Mouse (Mus musculus) hindbrain, embryonic 16.5 days (tissue): ENCODE results near the gene Slc22a7. TPM values are rescaled to one million over a fixed set of nuclear protein-coding genes. Genes with fewer than 3 reads are reported as not detected.

Experiments used
- ATAC-seq: fragments of 200-750 bp; cut with Nextera tagmentation; 2 replicates; pipeline ENCODE4 v1.8.0; 2017; ENCODE audit warnings: moderate TSS enrichment, moderate library complexity
- H3K27ac ChIP-seq: fragments of 300-500 bp; sonication (generic); 2 replicates; pipeline ENCODE4 v1.5.1; 2014; ENCODE audit warnings: low read depth, mild to moderate bottlenecking, control low read depth, low read length, moderate library complexity
- H3K27me3 ChIP-seq: fragments of 300-500 bp; sonication (generic); replicated peaks from 2 replicates; pipeline ENCODE4 v1.6.1; 2014; ENCODE audit warnings: low read length; ENCODE audit not compliant: control insufficient read depth, insufficient read depth
- H3K36me3 ChIP-seq: fragments of 300-500 bp; sonication (generic); 2 replicates; pipeline ENCODE4 v1.6.1; 2014; ENCODE audit warnings: mild to moderate bottlenecking, low read length, moderate library complexity, mixed read lengths; ENCODE audit not compliant: control insufficient read depth, insufficient read depth
- H3K4me1 ChIP-seq: fragments of 300-500 bp; sonication (generic); 2 replicates; pipeline ENCODE4 v1.6.1; 2014; ENCODE audit warnings: low read depth, low read length; ENCODE audit not compliant: control insufficient read depth, insufficient read depth
- H3K4me2 ChIP-seq: fragments of 300-500 bp; sonication (generic); 2 replicates; pipeline ENCODE4 v1.6.1; 2014; ENCODE audit warnings: mild to moderate bottlenecking, low read length, control low read depth, moderate library complexity
- H3K4me3 ChIP-seq: fragments of 300-500 bp; sonication (generic); 2 replicates; pipeline ENCODE4 v1.5.1; 2014; ENCODE audit warnings: mild to moderate bottlenecking, low read length, control low read depth, moderate library complexity
- H3K9ac ChIP-seq: fragments of 300-500 bp; sonication (generic); 2 replicates; pipeline ENCODE4 v1.6.1; 2014; ENCODE audit warnings: low read depth, mild to moderate bottlenecking, control low read depth, low read length, moderate library complexity
- H3K9me3 ChIP-seq: fragments of 300-500 bp; sonication (generic); 2 replicates; pipeline ENCODE4 v1.6.1; 2014; ENCODE audit warnings: mild to moderate bottlenecking, low read length, moderate library complexity; ENCODE audit not compliant: control insufficient read depth
- WGBS: fragments of 180-500 bp; shearing (Covaris S2); extraction: QIAGEN DNeasy Blood & Tissue Kit; methylation state at CpG from one replicate; pipeline ENCODE4 v1.1.7; 2014; 5-methylcytosine and 5-hydroxymethylcytosine counted together
- polyA plus RNA-seq: library from polyadenylated mRNA; unstranded; fragments of >200 nt; fragmentation: Nextera tagmentation; extraction: Ambion mirVana; gene quantifications from 2 replicates; pipeline ENCODE4 v1.2.1, GENCODE M21; 2015

Slc22a7 gene
- not detected in 2 replicates for polyA plus RNA-seq

DNA sequence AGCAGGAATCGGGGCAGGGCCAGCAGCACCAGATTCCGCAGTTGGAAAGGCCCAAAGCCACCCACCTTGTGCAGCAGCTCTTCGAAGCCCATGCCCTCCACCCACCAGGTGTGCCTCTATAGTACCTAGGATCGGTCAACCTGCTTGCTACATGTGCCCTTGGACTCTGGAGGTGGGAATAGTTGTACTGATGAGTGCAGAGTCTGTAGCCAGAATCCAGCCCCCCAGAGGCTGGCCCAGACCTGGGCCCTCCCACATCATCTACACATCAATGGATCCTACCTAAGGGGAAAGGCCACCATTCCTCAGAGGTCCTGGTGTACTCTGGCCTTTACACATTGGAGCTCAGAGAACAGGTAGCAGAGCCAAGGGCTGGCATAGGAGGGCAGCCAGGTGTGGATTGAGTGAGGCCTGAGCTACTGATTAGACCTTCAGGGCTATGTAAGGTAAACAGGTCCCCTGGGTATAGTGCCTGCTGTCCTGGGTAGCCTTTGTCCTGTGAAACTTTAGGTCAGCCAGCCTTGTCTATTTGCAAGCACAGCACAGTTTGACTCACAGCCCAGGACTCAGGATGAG is at the start of gene Slc22a7:
Gene Slc22a7 (minus strand): TSS at position 160 of the 576 bp plus-strand sequence.
- H3K4me2 ChIP-seq: no peak within 1 kb of the TSS
- H3K27ac ChIP-seq: no peak within 1 kb of the TSS
- ATAC-seq: no peak
- H3K9me3 ChIP-seq: no peaks in the 10 kb centered on the region
- no peaks in the 10 kb centered on the region for H3K36me3 ChIP-seq
- H3K4me3 ChIP-seq: no peak within 1 kb of the TSS
- H3K27me3 ChIP-seq: peaks cover 3% of the 10 kb centered on the region; the same call in 1 of the 2 replicates
- peaks cover 6% of the 10 kb centered on the region; the same call in 1 of the 2 replicates for H3K4me1 ChIP-seq
- 84% methylated on average over 4 of the region's 4 CpGs for WGBS
- H3K9ac ChIP-seq: no peak within 1 kb of the TSS

GRCm38 (mm10) chr17:46487431-46487830 is 49.2 kb upstream of the Slc22a7 start, which contains the start of gene Ttbk1:
Gene Ttbk1, minus strand, starts transcription at chr17:46487675.
- ATAC-seq: peak; percentile 71
- H3K4me3 ChIP-seq: peak within 1 kb of the TSS; percentile 80
- 2% methylated on average over 15 of the region's 49 CpGs for WGBS
- H3K4me1 ChIP-seq: peaks cover 40% of the 10 kb centered on the region
- H3K27ac ChIP-seq: peak within 1 kb of the TSS; percentile 77
- H3K9ac ChIP-seq: peak within 1 kb of the TSS; percentile 94
- H3K9me3 ChIP-seq: no peaks in the 10 kb centered on the region
- no peaks in the 10 kb centered on the region for H3K27me3 ChIP-seq
- H3K36me3 ChIP-seq: no peaks in the 10 kb centered on the region
- peak within 1 kb of the TSS; percentile 82 for H3K4me2 ChIP-seq

DNA sequence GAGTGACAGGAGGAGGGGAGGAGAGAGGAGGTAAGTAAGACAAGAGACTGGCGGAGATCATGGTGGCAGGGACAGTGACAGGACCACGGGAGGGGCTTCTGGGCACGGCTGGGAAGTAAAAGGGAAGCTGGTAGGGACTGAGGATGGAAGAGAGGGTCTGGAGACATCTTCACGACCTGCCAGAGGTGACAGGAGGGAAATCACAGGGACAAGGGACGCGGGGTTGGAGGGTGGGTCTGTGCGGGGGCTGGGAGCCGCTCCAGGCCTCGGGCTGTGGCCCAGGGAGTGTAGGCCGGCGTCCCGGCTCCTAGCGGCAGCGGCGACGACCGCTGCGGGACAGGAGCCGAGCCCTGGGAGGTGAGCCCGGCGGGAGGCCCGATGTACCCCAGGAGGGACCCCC is 48.7 kb upstream of the Slc22a7 start:
- peak overlapping the region; percentile 82 for H3K4me2 ChIP-seq
- peak overlapping the region; percentile 94 for H3K9ac ChIP-seq
- H3K27ac ChIP-seq: peak overlapping the region; percentile 77
- H3K27me3 ChIP-seq: no peaks in the 10 kb centered on the region
- H3K9me3 ChIP-seq: no peaks in the 10 kb centered on the region
- peak overlapping the region; percentile 80 for H3K4me3 ChIP-seq
- whole genome bisulfite sequencing: 2% methylated on average over 21 of the region's 22 CpGs
- ATAC-seq: peak; percentile 31; the same call in 1 of the 2 replicates
- no peaks in the 10 kb centered on the region for H3K36me3 ChIP-seq
- H3K4me1 ChIP-seq: peaks cover 40% of the 10 kb centered on the region

- Histone ChIP-seq H3K27ac (no peak overlapping the region; the same call in 1 of the 2 replicates), H3K4me3 (peak overlapping the region; percentile 45), H3K9me3 (no peaks in the 10 kb centered on the region), H3K36me3 (peaks cover 7% of the 10 kb centered on the region), H3K4me1 (peaks cover 40% of the 10 kb centered on the region), H3K27me3 (no peaks in the 10 kb centered on the region), H3K4me2 (peak overlapping the region; percentile 60), H3K9ac (peak overlapping the region; percentile 53)
- no peak for ATAC-seq
- 11% methylated on average over 6 of the region's 6 CpGs for WGBS
Measured at GRCm38 (mm10) chr17:46484461-46484875, 46.2 kb upstream of the Slc22a7 start.

- Histone ChIP-seq H3K27me3 (no peaks in the 10 kb centered on the region), H3K36me3 (peaks cover 9% of the 10 kb centered on the region), H3K4me2 (peak overlapping the region; percentile 60), H3K4me3 (peak overlapping the region; percentile 45), H3K9me3 (no peaks in the 10 kb centered on the region), H3K27ac (peak overlapping the region; percentile 35; the same call in 1 of the 2 replicates), H3K9ac (peak overlapping the region; percentile 53), H3K4me1 (peaks cover 40% of the 10 kb centered on the region)
- 3% methylated on average over 13 of the region's 13 CpGs for WGBS
- no peak for ATAC-seq
Measured at GRCm38 (mm10) chr17:46484021-46484431, 45.8 kb upstream of the Slc22a7 start.

DNA sequence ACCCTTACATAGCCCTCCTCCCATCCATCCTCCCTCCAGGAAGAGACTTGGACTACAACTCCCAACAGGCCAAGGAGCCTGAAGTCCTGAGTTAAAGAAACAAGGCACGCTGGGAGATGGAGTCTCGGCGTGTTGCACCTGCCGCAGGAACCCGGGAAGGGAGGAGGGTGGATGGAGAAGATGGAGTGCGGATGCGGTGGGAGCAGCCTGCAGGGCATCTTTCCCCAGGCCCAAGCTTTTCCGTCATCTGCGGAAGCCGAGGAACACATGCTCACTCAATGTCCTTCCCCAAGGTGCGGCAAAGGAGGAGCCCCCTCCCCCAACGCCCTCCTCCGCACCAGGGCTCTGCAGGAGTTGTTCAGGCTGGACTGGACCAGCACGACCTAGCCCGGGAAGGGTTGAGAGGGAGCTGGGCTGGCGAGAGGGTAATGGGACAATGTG is 45.3 kb upstream of the Slc22a7 start:
- WGBS: 2% methylated on average over 16 of the region's 16 CpGs
- H3K4me3 ChIP-seq: peak overlapping the region; percentile 45
- no peaks in the 10 kb centered on the region for H3K27me3 ChIP-seq
- ATAC-seq: peak; percentile 49
- peak overlapping the region; percentile 53 for H3K9ac ChIP-seq
- peaks cover 40% of the 10 kb centered on the region for H3K4me1 ChIP-seq
- peaks cover 13% of the 10 kb centered on the region for H3K36me3 ChIP-seq
- peak overlapping the region; percentile 60 for H3K4me2 ChIP-seq
- H3K9me3 ChIP-seq: no peaks in the 10 kb centered on the region
- no peak overlapping the region; the same call in 1 of the 2 replicates for H3K27ac ChIP-seq

GRCm38 (mm10) chr17:46477286-46477685 is 39.0 kb upstream of the Slc22a7 start:
- no peak for ATAC-seq
- Histone ChIP-seq H3K9me3 (no peaks in the 10 kb centered on the region), H3K9ac (no peak overlapping the region), H3K4me3 (no peak overlapping the region), H3K4me2 (no peak overlapping the region), H3K27ac (no peak overlapping the region), H3K27me3 (no peaks in the 10 kb centered on the region), H3K36me3 (peaks cover 39% of the 10 kb centered on the region), H3K4me1 (no peaks in the 10 kb centered on the region)
- WGBS: 74% methylated on average over 15 of the region's 15 CpGs

- Histone ChIP-seq H3K36me3 (peaks cover 39% of the 10 kb centered on the region), H3K9ac (no peak overlapping the region), H3K27me3 (no peaks in the 10 kb centered on the region), H3K4me1 (no peaks in the 10 kb centered on the region), H3K9me3 (no peaks in the 10 kb centered on the region), H3K27ac (no peak overlapping the region), H3K4me3 (no peak overlapping the region), H3K4me2 (no peak overlapping the region)
- no peak for ATAC-seq
- 88% methylated on average over 8 of the region's 8 CpGs for WGBS
Measured at GRCm38 (mm10) chr17:46476601-46477000, 38.3 kb upstream of the Slc22a7 start.

GRCm38 (mm10) chr17:46467830-46468229 is 29.6 kb upstream of the Slc22a7 start:
- Histone ChIP-seq H3K27ac (no peak overlapping the region), H3K9me3 (no peaks in the 10 kb centered on the region), H3K4me2 (no peak overlapping the region), H3K36me3 (peaks cover 50% of the 10 kb centered on the region), H3K4me3 (no peak overlapping the region), H3K4me1 (no peaks in the 10 kb centered on the region), H3K9ac (no peak overlapping the region), H3K27me3 (no peaks in the 10 kb centered on the region)
- no peak for ATAC-seq
- WGBS: 59% methylated on average over 9 of the region's 9 CpGs
